Mouse (Mus musculus): ENCODE data around the gene Kansl1l.

Gene Kansl1l
- long read RNA-seq, experiment 1 = 0 reads
- long read RNA-seq, experiment 2, partial matches to known transcripts = 1 of 1 reads
- long read RNA-seq, experiment 2, other reads (novel, unspliced or antisense) = 0 of 1 reads

DNA sequence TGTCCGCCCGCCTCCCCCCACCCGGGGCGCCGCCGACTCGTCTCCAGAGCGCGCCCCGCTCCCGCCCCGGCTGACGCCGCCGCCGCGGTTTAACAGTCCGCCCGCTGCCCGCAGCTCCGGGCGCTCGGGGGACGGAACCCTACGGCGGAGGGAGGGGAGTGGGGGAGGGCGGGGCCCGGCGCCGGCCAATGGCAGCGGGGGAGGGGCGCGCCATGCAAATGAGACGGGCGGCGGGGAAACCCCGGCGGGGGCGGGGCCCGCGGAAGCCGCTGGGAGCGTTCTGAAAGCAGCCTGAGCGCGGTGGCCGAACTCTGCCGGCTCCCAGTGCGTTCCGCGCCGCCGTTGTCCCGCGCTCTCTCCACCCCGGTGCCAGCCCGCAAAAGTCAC is at the start of gene Kansl1l:
Gene Kansl1l, minus strand, starts transcription at position 110 of the 387 bp plus-strand sequence.
- intact Hi-C loops (cut with DNase I) = loop anchor here (2.0 to 5.0 kb wide), 2 partner anchors 45 to 117 kb away; partner anchors contain the start of genes Acadl and Rpe

GRCm38 (mm10) chr1:66865633-66866032 is 48.3 kb upstream of the Kansl1l start:
- intact Hi-C loops (cut with DNase I) = no loop called here

GRCm38 (mm10) chr1:66863741-66864495 is 46.6 kb upstream of the Kansl1l start:
- intact Hi-C loops (cut with DNase I) = loop anchor here (5.0 kb wide), 1 partner anchor 47 kb away; the partner anchor contains the start of gene Kansl1l

DNA sequence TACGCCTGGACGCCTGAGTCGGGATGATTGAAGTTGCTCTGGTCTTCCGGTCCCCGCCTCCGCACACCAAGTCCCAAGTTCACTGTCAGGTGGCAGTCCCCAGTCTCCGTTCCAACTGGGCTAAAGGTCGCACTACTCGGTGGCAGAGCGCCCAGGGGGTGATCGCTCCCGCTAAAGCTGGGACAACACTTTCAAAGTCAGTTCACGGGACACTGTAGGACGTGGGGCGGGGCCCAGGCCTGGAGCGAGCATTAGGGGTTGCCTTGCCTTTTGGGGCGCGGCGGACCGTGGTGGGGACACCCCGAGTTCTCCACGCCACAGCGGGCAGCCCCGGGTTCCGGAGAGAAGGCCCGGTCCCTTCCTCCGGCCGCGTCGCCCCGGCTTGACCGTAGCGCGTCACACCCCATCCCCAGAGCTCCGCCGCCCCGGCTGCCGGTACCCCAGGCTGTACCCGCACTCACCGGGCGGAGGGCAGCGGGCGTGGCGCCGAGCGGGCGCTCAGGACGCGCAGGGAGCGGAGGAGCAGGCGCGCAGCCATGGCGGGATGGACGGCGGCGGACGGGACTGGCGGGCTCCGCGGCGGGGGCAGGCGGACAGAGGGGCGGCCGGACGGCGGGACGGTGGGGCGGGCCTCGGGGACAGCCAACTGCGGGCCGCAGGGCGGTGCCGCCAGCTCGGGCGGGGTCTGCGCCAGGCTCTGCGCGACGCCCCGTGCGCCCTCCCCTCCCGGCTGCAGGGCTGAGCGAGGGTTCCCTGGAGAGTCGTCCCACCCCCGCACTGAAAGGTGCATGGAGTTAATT is 45.5 kb upstream of the Kansl1l start, which contains the start of gene Acadl:
Gene Acadl, minus strand, starts transcription at position 566 of the 800 bp plus-strand sequence.
- intact Hi-C loops (cut with DNase I) = loop anchor here (5.0 kb wide), 1 partner anchor 46 kb away; the partner anchor contains the start of gene Kansl1l

- intact Hi-C loops (cut with DNase I) = loop anchor here (5.0 kb wide), 1 partner anchor 45 kb away; the partner anchor contains the start of gene Kansl1l
These were observed 44.7 kb upstream of the Kansl1l start for GRCm38 (mm10) chr1:66861764-66862672.

- intact Hi-C loops (cut with DNase I) = loop anchor here (5.0 kb wide), 1 partner anchor 50 kb away; no protein-coding TSS in a partner anchor
These were observed 30.1 kb upstream of the Kansl1l start for GRCm38 (mm10) chr1:66847506-66847905.

- intact Hi-C loops (cut with DNase I) = loop anchor here (5.0 kb wide), 1 partner anchor 51 kb away; no protein-coding TSS in a partner anchor
These were observed 28.4 kb upstream of the Kansl1l start for GRCm38 (mm10) chr1:66845690-66846318.

GRCm38 (mm10) chr1:66841938-66842337 is 24.6 kb upstream of the Kansl1l start:
- intact Hi-C loops (cut with DNase I) = no loop called here

DNA sequence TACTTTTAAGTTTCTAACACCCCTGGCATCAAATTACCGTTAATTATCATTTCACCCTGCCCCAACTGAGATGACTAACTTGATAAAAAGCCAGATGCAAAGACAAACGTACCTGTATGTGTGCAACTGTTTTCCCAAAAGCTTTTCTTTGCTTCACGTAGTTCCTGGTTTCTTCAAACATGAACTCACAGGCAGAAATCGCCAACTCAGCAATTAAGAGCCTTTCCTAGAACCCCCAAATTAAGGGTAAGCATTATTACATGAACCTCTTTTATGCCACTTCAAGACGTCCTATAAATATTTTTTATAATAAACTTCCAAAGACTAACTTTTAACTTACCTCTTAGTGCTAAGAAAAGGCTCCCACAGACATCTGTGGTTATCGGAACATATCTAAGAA is 24.1 kb upstream of the Kansl1l start:
- intact Hi-C loops (cut with DNase I) = no loop called here

GRCm38 (mm10) chr1:66839755-66840438 is 22.5 kb upstream of the Kansl1l start:
- intact Hi-C loops (cut with DNase I) = no loop called here

DNA sequence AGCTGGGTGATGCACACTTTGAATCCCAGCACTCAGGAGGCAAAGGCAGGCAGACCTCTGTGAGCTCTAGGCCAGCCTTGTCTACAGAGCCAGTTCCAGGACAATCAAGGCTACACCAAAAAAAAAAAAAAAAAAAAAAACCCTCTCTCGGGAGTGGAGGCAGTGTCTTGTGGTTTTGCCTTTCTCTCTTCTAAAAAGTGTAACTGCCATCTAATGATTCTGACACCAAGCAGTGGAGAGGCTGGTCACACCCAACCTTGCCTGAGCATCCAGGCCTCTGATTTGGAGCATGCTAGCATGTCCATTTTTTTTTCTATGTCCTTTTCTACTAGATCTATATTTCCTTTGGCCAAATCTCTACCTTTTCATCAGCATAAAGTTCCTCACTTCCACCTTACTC is 21.8 kb upstream of the Kansl1l start:
- intact Hi-C loops (cut with DNase I) = no loop called here

DNA sequence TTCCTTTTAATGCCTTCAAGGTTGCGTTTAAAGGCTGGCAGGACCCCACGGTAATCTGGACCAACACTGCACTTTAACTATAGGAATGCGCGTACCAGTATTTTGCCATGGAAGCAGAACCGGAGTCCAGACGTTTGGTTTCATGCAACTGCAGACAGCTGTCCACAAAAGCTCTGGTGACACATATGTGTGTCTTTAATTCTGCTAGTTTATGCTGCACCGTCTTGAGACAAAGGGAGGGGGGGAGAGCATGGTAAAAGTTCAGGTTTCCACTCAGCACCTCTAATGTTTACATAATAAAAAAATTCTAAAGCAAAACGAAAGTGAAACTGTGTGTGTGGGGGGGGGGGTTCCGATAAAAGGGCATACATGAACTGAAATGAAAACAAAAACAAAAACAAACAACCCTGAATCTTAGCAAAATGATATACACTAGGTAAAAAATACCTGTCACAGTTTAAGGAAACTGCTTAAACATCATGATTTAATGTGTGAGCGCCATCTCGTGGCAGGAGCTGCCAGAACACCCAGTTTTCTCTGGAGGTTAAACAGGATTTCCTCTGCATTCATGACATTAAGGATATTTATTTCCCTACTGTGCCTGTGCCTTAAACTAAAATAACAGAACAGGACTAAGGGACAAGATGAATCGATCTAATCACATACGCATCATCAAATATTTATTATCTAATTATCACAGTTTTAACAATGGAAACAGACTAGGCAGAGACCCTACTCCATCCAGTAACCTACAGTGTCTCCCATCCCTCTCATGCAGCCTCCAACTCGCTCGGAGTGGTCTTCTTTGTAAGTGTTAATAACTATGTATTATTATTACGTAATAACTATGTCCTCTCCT is 21.1 kb upstream of the Kansl1l start:
- intact Hi-C loops (cut with DNase I) = no loop called here

DNA sequence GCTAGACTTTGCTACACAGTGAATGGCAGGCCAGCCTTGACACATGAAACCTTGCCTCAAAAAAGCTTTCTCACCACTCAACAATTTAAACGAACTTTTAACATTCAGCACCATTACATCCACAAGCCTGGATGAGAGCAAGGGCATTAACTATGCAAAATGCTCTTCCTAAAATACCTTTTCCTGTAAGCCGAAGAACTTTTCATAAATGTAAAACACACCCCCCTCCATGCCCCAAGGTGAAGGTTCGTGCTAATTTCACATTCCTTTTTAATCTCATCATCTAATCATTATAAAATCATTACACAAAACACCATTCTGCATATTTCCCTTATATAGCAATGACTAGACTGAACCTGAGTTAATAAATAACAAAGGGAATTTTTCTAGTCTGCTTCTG is 19.8 kb upstream of the Kansl1l start:
- intact Hi-C loops (cut with DNase I) = no loop called here

DNA sequence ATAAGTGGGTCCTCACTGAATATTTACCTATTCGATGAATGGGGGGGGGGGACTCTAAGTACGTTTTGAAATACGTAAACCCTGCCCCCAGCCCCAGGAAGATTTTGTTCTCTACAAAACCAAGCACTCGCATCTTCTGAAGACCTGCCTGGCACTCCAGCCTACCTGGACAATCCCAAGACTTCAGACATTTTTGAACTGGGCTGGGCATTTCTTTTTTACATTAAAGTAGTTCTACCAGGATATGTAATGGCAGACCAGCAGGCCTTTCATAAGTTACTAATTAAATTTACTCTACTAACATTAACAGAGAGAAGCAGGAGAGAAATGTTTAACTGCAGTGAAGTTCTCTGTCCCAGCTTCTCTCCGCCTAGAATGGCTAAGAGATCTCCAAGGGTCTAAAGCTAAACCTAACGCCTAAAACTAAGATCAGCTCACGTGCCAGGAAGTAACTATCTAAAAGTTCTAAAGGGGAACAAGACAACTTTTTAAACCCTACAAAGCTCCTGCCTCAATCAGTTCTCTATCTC is 15.3 kb upstream of the Kansl1l start:
- intact Hi-C loops (cut with DNase I) = no loop called here

DNA sequence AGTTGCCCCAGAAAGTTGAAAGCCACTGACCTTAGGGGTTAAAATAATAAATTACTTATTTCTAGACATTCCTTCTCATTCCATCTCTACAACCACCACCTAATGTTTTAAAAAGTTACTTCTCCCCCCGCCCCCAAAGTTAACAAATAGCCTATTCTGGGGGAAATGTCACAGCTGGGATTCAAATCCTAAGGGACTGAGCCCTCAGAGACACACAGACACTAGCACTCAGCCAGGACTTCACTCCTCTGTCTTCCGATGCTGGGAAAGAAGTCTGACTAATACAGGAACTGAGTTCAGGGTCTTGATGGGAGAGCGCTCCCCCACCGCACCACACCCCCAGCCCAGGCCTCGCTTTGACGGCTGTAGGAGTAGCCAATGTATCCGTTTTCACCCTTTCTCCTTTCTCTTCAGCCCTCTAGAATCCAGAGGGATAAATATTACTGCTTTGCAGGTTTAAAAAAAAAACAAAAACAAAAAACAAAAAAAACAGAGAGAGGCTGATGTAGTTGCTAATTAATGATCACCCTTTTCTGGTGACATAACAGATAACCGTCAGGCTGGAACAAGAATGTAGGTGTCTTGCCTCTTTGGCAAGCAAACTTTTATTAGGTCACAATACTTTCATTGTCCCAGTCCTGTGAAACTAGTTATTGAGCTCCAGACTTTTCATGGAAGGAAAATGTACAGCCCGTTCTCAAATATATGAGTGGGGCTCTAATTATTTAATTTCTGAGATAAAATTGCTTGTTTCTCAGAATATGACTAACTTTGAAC is 14.7 kb upstream of the Kansl1l start:
- intact Hi-C loops (cut with DNase I) = no loop called here

GRCm38 (mm10) chr1:66829400-66830080 is 12.2 kb upstream of the Kansl1l start:
- intact Hi-C loops (cut with DNase I) = no loop called here

DNA sequence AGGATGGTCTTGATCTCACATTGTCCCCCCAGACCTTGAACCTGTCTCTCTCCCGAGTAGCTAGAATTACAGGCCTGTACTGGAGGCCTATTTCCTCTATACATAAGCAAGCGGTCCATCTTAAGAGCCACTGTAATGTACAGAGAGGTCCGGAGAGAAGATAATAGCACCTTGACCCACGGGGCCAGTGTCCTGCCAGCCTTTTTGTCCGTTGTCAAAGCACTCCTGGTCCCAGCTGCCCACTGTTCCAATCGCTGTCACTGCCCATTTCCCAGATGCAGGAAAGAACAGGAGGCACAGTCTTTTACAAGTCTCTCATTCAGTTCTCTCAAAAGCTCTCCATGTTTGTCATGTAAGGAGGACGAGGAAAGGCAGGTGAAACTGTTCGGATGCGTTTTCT is 4.6 kb upstream of the Kansl1l start:
- intact Hi-C loops (cut with DNase I) = no loop called here
